Mouse (Mus musculus) liver, embryonic 14.5 days (tissue): ENCODE results near the gene Rpl10a. TPM values are rescaled to one million over a fixed set of nuclear protein-coding genes. Genes with fewer than 3 reads are reported as not detected.

Experiments
- ATAC-seq: fragments of 200-750 bp; cut with Nextera tagmentation; 2 replicates; pipeline ENCODE4 v1.8.0; 2017; ENCODE audit warnings: moderate number of reproducible peaks, mild to moderate bottlenecking, moderate library complexity; ENCODE audit not compliant: insufficient read depth
- DNase-seq, 3 experiments: peaks; one replicate each; pipeline ENCODE4 v3.0.0-alpha.2; 2012 to 2013; ENCODE audit warnings: low read depth in 3 of 3, low spot score in 3 of 3
- H3K27ac ChIP-seq: fragments of 300-500 bp; sonication (generic); 2 replicates; pipeline ENCODE4 v1.5.1; 2014; ENCODE audit warnings: moderate library complexity, mild to moderate bottlenecking, control low read depth, inconsistent platforms
- H3K27me3 ChIP-seq: fragments of 300-500 bp; sonication (generic); 2 replicates; pipeline ENCODE4 v1.6.1; 2014; ENCODE audit warnings: mild to moderate bottlenecking, low read length, moderate library complexity; ENCODE audit not compliant: control insufficient read depth, insufficient read depth
- H3K36me3 ChIP-seq: fragments of 300-500 bp; sonication (generic); replicated peaks from 2 replicates; pipeline ENCODE4 v1.6.1; 2014; ENCODE audit warnings: low read depth; ENCODE audit not compliant: control insufficient read depth, insufficient read depth
- H3K4me1 ChIP-seq, 2 experiments: fragments of 200-500 bp in 1 of 2; fragments of 300-500 bp in 1 of 2; sonication (generic) in 1 of 2; replicated peaks; 2 replicates each; pipeline ENCODE4 v1.6.1; 2012 to 2014; ENCODE audit warnings: antibody characterized with exemption in 1 of 2, inconsistent platforms in 1 of 2, low read length in 1 of 2; ENCODE audit not compliant: control insufficient read depth in 2 of 2, insufficient read depth in 2 of 2
- H3K4me2 ChIP-seq: fragments of 300-500 bp; sonication (generic); 2 replicates; pipeline ENCODE4 v1.6.1; 2014; ENCODE audit warnings: low read depth, mild to moderate bottlenecking, control low read depth, moderate library complexity
- H3K4me3 ChIP-seq, 2 experiments: fragments of 200-500 bp in 1 of 2; fragments of 300-500 bp in 1 of 2; sonication (generic) in 1 of 2; 2 replicates each; pipeline ENCODE4 v1.5.1; 2012 to 2014; ENCODE audit warnings: low read depth in 2 of 2, low read length in 2 of 2, mild to moderate bottlenecking in 2 of 2, control low read depth in 1 of 2, inconsistent platforms in 1 of 2, moderate library complexity in 1 of 2; ENCODE audit not compliant: insufficient read depth in 1 of 2
- H3K9ac ChIP-seq: fragments of 300-500 bp; sonication (generic); replicated peaks from 2 replicates; pipeline ENCODE4 v1.6.1; 2014; ENCODE audit warnings: mild to moderate bottlenecking, control low read depth, moderate library complexity
- H3K9me3 ChIP-seq: fragments of 300-500 bp; sonication (generic); 2 replicates; pipeline ENCODE4 v1.6.1; 2016; ENCODE audit warnings: low read length, mixed read lengths; ENCODE audit not compliant: control insufficient read depth
- CTCF ChIP-seq: IDR thresholded peaks from 2 replicates; pipeline ENCODE4 v1.5.1; 2016; ENCODE audit warnings: antibody characterized with exemption, low read depth, control low read depth
- EP300 ChIP-seq: IDR thresholded peaks from 2 replicates; pipeline ENCODE4 v1.6.1; 2016; ENCODE audit warnings: antibody characterized with exemption, low read depth
- WGBS: fragments of 180-500 bp; shearing (Covaris S2); extraction: QIAGEN DNeasy Blood & Tissue Kit; methylation state at CpG from one replicate; pipeline ENCODE4 v1.1.7; 2014; ENCODE audit not compliant: insufficient replicate concordance; 5-methylcytosine and 5-hydroxymethylcytosine counted together
- polyA plus RNA-seq, 2 experiments: library from polyadenylated mRNA; depleted of rRNA in 1 of 2; stranded (reverse) in 1 of 2; unstranded in 1 of 2; fragments of >200 nt; fragmentation: Nextera tagmentation in 1 of 2; extraction: Ambion mirVana in 1 of 2; gene quantifications; 2 replicates each; pipeline versions ENCODE4 v1.2.1 to v1.2.3; 2012 to 2014

Gene Rpl10a
- polyA plus RNA-seq, 2 experiments = 510 to 1,992 TPM

GRCm38 (mm10) chr17:28287980-28288379 is 40.3 kb upstream of the Rpl10a start:
- Histone ChIP-seq H3K36me3 (no peaks in the 10 kb centered on the region), H3K9ac (no peak overlapping the region), H3K4me1 (peaks cover 0 to 11% of the 10 kb centered on the region in 2 experiments; a peak in 3 of 4 replicates), H3K4me2 (no peak overlapping the region), H3K27ac (no peak overlapping the region), H3K9me3 (no peaks in the 10 kb centered on the region), H3K4me3 (no peak overlapping the region), H3K27me3 (no peaks in the 10 kb centered on the region)
- DNase-seq (no peak), ATAC-seq (no peak; the same call in 1 of the 2 replicates)
- 48% methylated on average over 5 of the region's 5 CpGs for WGBS
- TF ChIP-seq CTCF (peak; percentile 63), EP300 (no peak)

- Histone ChIP-seq H3K4me2 (no peak overlapping the region), H3K27me3 (no peaks in the 10 kb centered on the region), H3K36me3 (no peaks in the 10 kb centered on the region), H3K27ac (no peak overlapping the region), H3K9ac (no peak overlapping the region), H3K9me3 (no peaks in the 10 kb centered on the region), H3K4me1 (peaks cover 0 to 11% of the 10 kb centered on the region in 2 experiments; a peak in 3 of 4 replicates), H3K4me3 (no peak overlapping the region)
- DNase-seq = no peak
- TF ChIP-seq EP300 (no peak), CTCF (no peak)
- WGBS = 72% methylated on average over 3 of the region's 3 CpGs
- peak; percentile 31; the same call in 1 of the 2 replicates for ATAC-seq
Measured at GRCm38 (mm10) chr17:28290262-28290661, 38.0 kb upstream of the Rpl10a start.

- Histone ChIP-seq H3K9ac (no peak overlapping the region), H3K4me2 (no peak overlapping the region), H3K36me3 (no peaks in the 10 kb centered on the region), H3K9me3 (no peaks in the 10 kb centered on the region), H3K27ac (no peak overlapping the region), H3K4me3 (no peak overlapping the region), H3K4me1 (peaks cover 0 to 11% of the 10 kb centered on the region in 2 experiments; a peak in 3 of 4 replicates), H3K27me3 (no peaks in the 10 kb centered on the region)
- no peak for TF ChIP-seq CTCF
- TF ChIP-seq EP300 = no peak
- WGBS = 37% methylated on average over 11 of the region's 11 CpGs
- DNase-seq (no peak), ATAC-seq (no peak)
Measured at GRCm38 (mm10) chr17:28290671-28291070, 37.6 kb upstream of the Rpl10a start.

- TF ChIP-seq EP300 (no peak), CTCF (no peak)
- peaks cover 0 to 11% of the 10 kb centered on the region in 2 experiments; a peak in 3 of 4 replicates for H3K4me1 ChIP-seq
- H3K4me2 ChIP-seq = no peak overlapping the region
- H3K9me3 ChIP-seq = no peaks in the 10 kb centered on the region
- H3K27ac ChIP-seq = no peak overlapping the region
- WGBS = 11% methylated on average over 7 of the region's 7 CpGs
- no peak overlapping the region for H3K4me3 ChIP-seq
- DNase-seq = no peak
- H3K36me3 ChIP-seq = no peaks in the 10 kb centered on the region
- ATAC-seq = no peak
- no peak overlapping the region for H3K9ac ChIP-seq
- no peaks in the 10 kb centered on the region for H3K27me3 ChIP-seq
Measured at GRCm38 (mm10) chr17:28291346-28291745, 36.9 kb upstream of the Rpl10a start.

- TF ChIP-seq EP300 = no peak
- no peak for TF ChIP-seq CTCF
- ATAC-seq = no peak
- H3K27me3 ChIP-seq = no peaks in the 10 kb centered on the region
- no peak overlapping the region for H3K27ac ChIP-seq
- no peak overlapping the region for H3K4me2 ChIP-seq
- no peaks in the 10 kb centered on the region for H3K36me3 ChIP-seq
- no peak overlapping the region for H3K9ac ChIP-seq
- no peak for DNase-seq
- 45% methylated on average over 4 of the region's 4 CpGs for WGBS
- no peak overlapping the region for H3K4me3 ChIP-seq
- H3K9me3 ChIP-seq = no peaks in the 10 kb centered on the region
- H3K4me1 ChIP-seq = peaks cover 0 to 9% of the 10 kb centered on the region in 2 experiments; a peak in 3 of 4 replicates
Measured at GRCm38 (mm10) chr17:28293716-28294115, 34.6 kb upstream of the Rpl10a start.
